Mouse (Mus musculus) embryo, embryonic 11 days (tissue): ENCODE measurements around the gene Calcoco1.

Experiments
- DNase-seq: peaks from one replicate; pipeline ENCODE4 v3.0.0-alpha.2; 2015

The Calcoco1 gene

GRCm38 (mm10) chr15:102721980-102722475, at the start of gene Calcoco1:
Calcoco1 (minus strand) TSS chr15:102722178.
- DNase-seq: peak; percentile 97

- DNase-seq: no peak
These were observed 48.9 kb upstream of the Calcoco1 start for GRCm38 (mm10) chr15:102770866-102771265.

- no peak for DNase-seq
These were observed 43.2 kb upstream of the Calcoco1 start for GRCm38 (mm10) chr15:102765207-102765606.

GRCm38 (mm10) chr15:102761745-102762378, 39.9 kb upstream of the Calcoco1 start:
- DNase-seq: peak; percentile 81

GRCm38 (mm10) chr15:102757686-102758085, 35.7 kb upstream of the Calcoco1 start:
- no peak for DNase-seq

GRCm38 (mm10) chr15:102755053-102755452, 33.1 kb upstream of the Calcoco1 start:
- peak; percentile 22 for DNase-seq

GRCm38 (mm10) chr15:102754361-102754760, 32.4 kb upstream of the Calcoco1 start:
- no peak for DNase-seq

GRCm38 (mm10) chr15:102753170-102753569, 31.2 kb upstream of the Calcoco1 start:
- DNase-seq: peak; percentile 88

GRCm38 (mm10) chr15:102752164-102752563, 30.2 kb upstream of the Calcoco1 start:
- no peak for DNase-seq

- DNase-seq: no peak
These were observed 28.3 kb upstream of the Calcoco1 start for GRCm38 (mm10) chr15:102750241-102750640.

GRCm38 (mm10) chr15:102749103-102749502, 27.1 kb upstream of the Calcoco1 start:
- no peak for DNase-seq

- no peak for DNase-seq
These were observed 25.9 kb upstream of the Calcoco1 start for GRCm38 (mm10) chr15:102747853-102748252.

- DNase-seq: no peak
These were observed 25.3 kb upstream of the Calcoco1 start for GRCm38 (mm10) chr15:102747286-102747640.

GRCm38 (mm10) chr15:102746488-102747285, 24.7 kb upstream of the Calcoco1 start:
- peak; percentile 80 for DNase-seq

- DNase-seq: no peak
These were observed 24.1 kb upstream of the Calcoco1 start for GRCm38 (mm10) chr15:102746126-102746487.

GRCm38 (mm10) chr15:102745387-102745786, 23.4 kb upstream of the Calcoco1 start:
- no peak for DNase-seq

- no peak for DNase-seq
These were observed 22.9 kb upstream of the Calcoco1 start for GRCm38 (mm10) chr15:102744831-102745230.

GRCm38 (mm10) chr15:102744416-102744815, 22.4 kb upstream of the Calcoco1 start:
- DNase-seq: no peak

- peak; percentile 80 for DNase-seq
These were observed 22.0 kb upstream of the Calcoco1 start for GRCm38 (mm10) chr15:102743996-102744395.

GRCm38 (mm10) chr15:102743196-102743595, 21.2 kb upstream of the Calcoco1 start:
- no peak for DNase-seq

GRCm38 (mm10) chr15:102742589-102742988, 20.6 kb upstream of the Calcoco1 start:
- peak; percentile 94 for DNase-seq

GRCm38 (mm10) chr15:102739520-102740297, 17.7 kb upstream of the Calcoco1 start:
- peak; percentile 87 for DNase-seq

- no peak for DNase-seq
These were observed 16.5 kb upstream of the Calcoco1 start for GRCm38 (mm10) chr15:102738434-102738833.
